Mouse (Mus musculus) adrenal gland, adult 18-20 months (tissue): ENCODE data around the gene Il17ra. TPM values are rescaled to one million over a fixed set of nuclear protein-coding genes. Genes with fewer than 3 reads are reported as not detected.
A peak's percentile ranks its signal among the peaks of the same experiment; 100 is the strongest.

Experiments used
- DNase-seq, 2 experiments: peaks; one replicate each; pipeline ENCODE4 v3.0.0; 2021 to 2022; ENCODE audit warnings: low spot score in 2 of 2
- total RNA-seq, 2 experiments: library from RNA; stranded (reverse); gene quantifications; 1 replicate in 1 of 2; 2 replicates in 1 of 2; pipeline ENCODE4 v1.2.3; 2021

Gene Il17ra
- total RNA-seq, 2 experiments from 2014 or later = 8.5 to 10.3 TPM

GRCm38 (mm10) chr6:120505531-120505930 is 42.5 kb downstream of the Il17ra start:
- DNase-seq = no peak

DNA sequence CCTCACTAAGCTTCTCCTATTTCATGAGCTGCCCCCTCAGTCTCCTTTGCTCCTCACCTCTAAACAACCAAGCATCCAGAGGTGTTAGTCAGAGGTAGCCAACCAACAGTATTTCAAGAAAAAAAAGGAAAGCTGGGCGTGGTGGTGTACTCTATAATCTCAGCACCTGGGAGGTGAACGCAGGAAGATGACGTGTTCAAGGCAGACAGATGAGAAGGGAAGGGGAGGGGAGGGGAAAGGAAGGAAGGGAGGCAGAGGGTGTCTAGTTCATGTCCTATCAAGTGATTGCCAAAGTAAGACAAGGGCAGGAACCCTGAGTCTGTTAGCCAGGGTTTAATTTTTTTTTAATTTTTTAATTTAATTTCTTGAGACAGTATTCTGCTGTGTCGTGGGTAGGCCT is 45.6 kb downstream of the Il17ra start:
- no peak for DNase-seq

GRCm38 (mm10) chr6:120509975-120510374 is 46.9 kb downstream of the Il17ra start:
- no peak for DNase-seq

GRCm38 (mm10) chr6:120510425-120510824 is 47.4 kb downstream of the Il17ra start:
- no peak for DNase-seq

GRCm38 (mm10) chr6:120511212-120511611 is 48.2 kb downstream of the Il17ra start:
- DNase-seq = no peak

GRCm38 (mm10) chr6:120516422-120516821 is 53.4 kb downstream of the Il17ra start:
- no peak for DNase-seq

DNA sequence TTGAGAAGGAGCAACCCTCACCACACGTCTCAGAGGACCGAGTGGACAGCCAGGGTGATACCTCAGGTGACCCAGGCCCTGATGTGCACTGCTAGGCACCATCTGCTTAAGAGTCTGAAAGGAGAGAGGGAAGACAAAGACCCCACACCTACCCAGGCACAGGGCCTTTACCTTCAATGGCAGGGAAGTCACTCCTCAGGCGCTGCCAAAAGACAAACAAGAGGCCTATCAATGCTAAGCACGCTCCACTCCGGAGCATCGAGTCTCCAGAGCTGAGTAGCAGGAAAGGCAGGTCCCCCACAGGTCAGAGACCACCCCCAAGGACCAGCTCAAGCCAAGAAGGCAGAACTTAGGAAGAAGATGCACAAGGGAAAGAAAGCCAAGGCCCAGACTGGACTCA is 53.8 kb downstream of the Il17ra start:
- no peak for DNase-seq

DNA sequence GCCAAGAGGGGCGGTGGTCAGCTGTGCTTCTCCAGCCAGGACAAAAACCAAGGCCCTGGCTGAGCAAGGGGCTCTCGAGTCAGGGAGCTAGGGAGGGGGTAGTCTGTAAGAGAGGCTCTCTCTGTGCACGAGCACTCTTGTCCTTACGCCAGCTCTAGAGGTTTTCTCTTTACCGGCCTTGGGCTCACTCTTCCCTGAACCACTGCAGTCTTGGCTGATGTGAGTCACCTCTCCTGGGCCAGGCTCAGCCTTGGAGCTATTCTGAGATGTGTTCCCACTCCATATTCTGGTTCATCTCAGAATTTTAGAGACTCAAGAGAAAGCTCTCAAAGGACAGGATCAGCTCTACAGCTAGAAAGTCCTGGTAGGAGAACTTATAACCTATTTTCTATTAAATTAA is 54.3 kb downstream of the Il17ra start:
- peak in 1 of 2 experiments; percentile 35 for DNase-seq

- no peak for DNase-seq
Observed at GRCm38 (mm10) chr6:120519647-120520046, 56.6 kb downstream of the Il17ra start.

DNA sequence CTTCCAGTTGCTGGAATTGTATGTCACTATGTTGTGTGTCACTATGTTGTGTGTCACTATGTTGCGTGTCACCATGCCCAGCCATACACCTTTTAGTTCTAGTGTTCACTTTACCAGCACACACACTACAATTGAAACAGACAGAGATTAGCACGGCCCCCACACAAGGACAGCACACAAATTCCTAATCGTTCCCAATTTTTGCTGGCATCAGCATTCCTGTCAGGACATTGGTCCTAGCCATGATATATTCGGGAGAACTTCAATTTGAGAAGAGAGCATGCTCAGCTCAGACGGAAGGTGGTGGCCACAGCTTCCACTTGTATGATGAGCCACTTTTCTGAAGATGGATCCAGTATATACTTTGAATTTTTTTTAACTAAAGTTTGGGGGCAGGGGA is 61.7 kb downstream of the Il17ra start:
- DNase-seq = no peak

DNA sequence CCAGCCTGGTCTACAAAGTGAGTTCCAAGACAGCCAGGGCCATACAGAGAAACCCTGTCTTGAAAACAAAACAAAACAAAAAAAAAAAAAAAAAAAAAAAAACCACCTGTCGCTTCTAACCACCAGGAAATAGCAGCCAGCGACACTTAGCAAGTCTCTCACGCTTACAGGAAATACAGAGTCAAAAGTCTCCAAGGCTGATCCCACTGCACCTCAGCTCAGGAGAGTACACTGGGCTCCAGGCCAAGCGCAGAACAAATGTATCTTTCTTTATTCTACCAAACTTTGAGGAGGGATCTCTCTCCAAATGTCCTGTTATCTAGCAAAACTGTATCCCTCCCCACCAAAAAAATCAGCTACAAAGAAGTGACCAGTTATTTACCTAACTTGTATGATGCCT is 66.1 kb downstream of the Il17ra start:
- DNase-seq = no peak

DNA sequence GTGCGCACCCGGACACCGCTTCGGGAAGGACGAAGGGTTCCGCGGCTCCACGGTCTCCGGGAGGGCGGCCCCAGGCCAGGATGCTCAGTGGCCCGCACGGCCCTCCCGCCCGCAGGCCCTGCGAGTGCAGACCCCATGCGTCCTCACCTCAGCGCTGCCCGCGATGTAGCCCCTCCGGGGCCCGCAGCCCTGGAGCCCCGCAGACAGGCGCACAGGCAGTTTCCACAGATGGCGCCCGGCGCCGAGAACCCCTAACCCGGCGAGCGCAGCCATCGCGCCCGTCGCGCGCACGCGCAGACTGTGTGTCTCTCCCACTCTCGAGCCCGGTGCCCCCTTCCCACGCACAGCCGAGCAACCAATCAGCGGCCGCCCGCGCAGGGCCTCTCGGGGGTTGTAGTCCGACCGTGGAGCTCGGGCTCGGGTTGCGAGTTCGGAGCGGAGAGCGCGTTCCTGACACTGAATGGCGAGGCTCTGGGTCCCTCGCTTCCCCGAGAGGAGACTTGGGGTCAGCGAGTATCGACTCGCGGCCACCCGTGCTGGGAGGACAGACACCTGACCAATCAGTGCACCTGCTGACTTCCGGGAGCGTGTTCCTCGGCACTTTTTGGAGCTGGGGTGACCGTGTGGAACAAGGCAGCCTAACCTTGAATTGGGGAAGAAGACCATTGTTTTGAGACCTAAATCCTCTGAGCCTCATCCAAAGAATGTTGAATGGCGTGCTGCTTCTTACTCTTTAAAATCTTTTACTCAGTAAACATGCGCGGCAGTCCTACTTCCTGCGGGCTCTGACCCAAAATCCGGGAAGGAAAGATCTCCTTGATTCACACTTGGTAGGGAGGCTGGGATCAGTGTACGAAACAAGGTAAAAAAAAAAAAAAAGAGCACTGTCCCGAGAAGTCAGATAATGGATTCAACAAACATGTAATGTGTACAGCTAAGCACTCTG is 68.2 kb downstream of the Il17ra start, which contains the start of gene Hdhd5:
Gene Hdhd5 (minus strand): TSS at position 300 of the 946 bp plus-strand sequence.
- DNase-seq = peak; percentile 91 to 93

- no peak for DNase-seq
Observed at GRCm38 (mm10) chr6:120532594-120532993, 69.5 kb downstream of the Il17ra start.

DNA sequence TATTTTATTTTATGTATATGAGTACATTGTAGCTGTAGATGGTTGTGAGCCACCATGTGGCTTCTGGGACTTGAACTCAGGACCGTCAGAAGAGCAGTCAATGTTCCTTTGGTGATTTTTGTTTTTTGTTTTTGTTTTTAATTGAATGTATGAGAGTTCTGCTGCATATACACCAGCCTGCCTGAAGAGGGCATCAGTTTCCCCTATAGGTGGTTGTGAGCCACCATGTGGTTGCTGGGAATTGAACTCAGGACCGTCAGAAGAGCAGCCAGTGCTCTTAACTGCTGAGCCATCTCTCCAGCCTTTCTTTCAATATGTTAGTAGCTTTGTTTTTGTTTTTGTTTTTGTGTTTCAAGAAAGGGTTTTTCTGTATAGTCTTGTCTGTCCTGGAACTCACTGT is 73.3 kb downstream of the Il17ra start:
- DNase-seq = no peak

Other genes starting within 250 kb of the Il17ra start
- gene D330020A13Rik, start 168.9 kb upstream of the Il17ra start, total RNA-seq = under 1 TPM in 1 of 2 experiments, not detected in 1; 0.40 TPM
- 1 to 10 TPM; 5.6 to 6.6 TPM for gene B4galnt3, start 168.7 kb upstream of the Il17ra start, total RNA-seq
- 10 to 100 TPM; 39.0 to 48.5 TPM for gene Kdm5a, start 99.1 kb upstream of the Il17ra start, total RNA-seq
- 1 to 10 TPM; 5.3 to 6.1 TPM for gene Ccdc77, start 98.9 kb upstream of the Il17ra start, total RNA-seq
- gene Tmem121b, start 30.6 kb downstream of the Il17ra start, total RNA-seq = under 1 TPM in 1 of 2 experiments, not detected in 1; 0.10 TPM
- 10 to 100 TPM; 24.3 to 33.6 TPM for gene Hdhd5, start 68.1 kb downstream of the Il17ra start, total RNA-seq
- gene Cecr2, start 203.1 kb downstream of the Il17ra start, total RNA-seq = 1 to 10 TPM; 6.1 to 7.9 TPM